Comparison of ENCODE assay signal across 18 mouse cellular contexts in genomic region chr1:83697422-83697821, GRCm38 (mm10).
DNase-seq lines count a peak whose midpoint lies in the region; ATAC-seq and TF ChIP-seq lines count a peak whose summit lies in the region.
"Had no signal": no experiment of that assay in that cellular context is flagged by ENCODE, and none has a peak within 500 bp of the region (broad histone marks: within the 10 kb centered on the region; RNA-seq: fewer than 3 reads in every experiment).

No protein-coding gene starts in this region.

- TF ChIP-seq EP300 in stomach, postnatal 0 days (optimal IDR thresholded peaks at IDR 0.05): no peak

- H3K4me2 ChIP-seq in limb, embryonic 14.5 days (replicated peaks; ENCODE audit: low read depth, low read length, severe bottlenecking): no peak overlapping the region
- no peak overlapping the region for H3K4me2 ChIP-seq in hindbrain, embryonic 14.5 days (replicated peaks)
- no peak overlapping the region for H3K4me2 ChIP-seq in stomach, postnatal 0 days (replicated peaks; ENCODE audit: low read depth)
- H3K4me2 ChIP-seq: embryonic facial prominence, embryonic 15.5 days; heart, embryonic 13.5 days; stomach, embryonic 15.5 days had no signal

- H3K9me3 ChIP-seq in limb, embryonic 14.5 days (ENCODE audit: control insufficient read depth, low read length): no peaks in the 10 kb centered on the region
- H3K9me3 ChIP-seq in limb, embryonic 10.5 days (replicated peaks): no peaks in the 10 kb centered on the region
- H3K9me3 ChIP-seq in hindbrain, embryonic 14.5 days (ENCODE audit: control insufficient read depth, low read length): no peaks in the 10 kb centered on the region
- no peaks in the 10 kb centered on the region for H3K9me3 ChIP-seq in stomach, postnatal 0 days (ENCODE audit: control insufficient read depth, low read length)
- H3K9me3 ChIP-seq: embryonic facial prominence, embryonic 15.5 days; heart, embryonic 13.5 days; stomach, embryonic 15.5 days had no signal

- H3K4me1 ChIP-seq in limb, embryonic 14.5 days (ENCODE audit: control insufficient read depth, insufficient read depth, low read length): no peaks in the 10 kb centered on the region
- H3K4me1 ChIP-seq in limb, embryonic 10.5 days: peaks cover 4% of the 10 kb centered on the region
- no peaks in the 10 kb centered on the region for H3K4me1 ChIP-seq in hindbrain, embryonic 14.5 days (replicated peaks; ENCODE audit: control insufficient read depth, insufficient read depth, low read length)
- no peaks in the 10 kb centered on the region for H3K4me1 ChIP-seq in stomach, postnatal 0 days (replicated peaks; ENCODE audit: control insufficient read depth, insufficient read depth)
- H3K4me1 ChIP-seq: embryonic facial prominence, embryonic 15.5 days; heart, embryonic 13.5 days; stomach, embryonic 15.5 days had no signal

- H3K27me3 ChIP-seq in limb, embryonic 14.5 days (ENCODE audit: control insufficient read depth, insufficient read depth, low read length): no peaks in the 10 kb centered on the region
- H3K27me3 ChIP-seq in limb, embryonic 10.5 days (ENCODE audit: low read depth, poor library complexity, severe bottlenecking): no peaks in the 10 kb centered on the region
- H3K27me3 ChIP-seq in hindbrain, embryonic 14.5 days (ENCODE audit: control insufficient read depth, insufficient read depth, low read length): no peaks in the 10 kb centered on the region
- H3K27me3 ChIP-seq in stomach, postnatal 0 days (ENCODE audit: control insufficient read depth, insufficient read depth, low read length): no peaks in the 10 kb centered on the region
- H3K27me3 ChIP-seq: embryonic facial prominence, embryonic 15.5 days; heart, embryonic 13.5 days; stomach, embryonic 15.5 days had no signal

- ATAC-seq in limb, embryonic 14.5 days (ENCODE audit: low FRiP score, low read depth): no peak; the same call in 1 of the 2 replicates
- ATAC-seq in hindbrain, embryonic 14.5 days (ENCODE audit: low FRiP score): peak; percentile 72; the same call in 1 of the 2 replicates
- no peak for ATAC-seq in CD4-positive, CD25-positive, alpha-beta regulatory T cell, adult 4 months
- no peak for ATAC-seq in stomach, postnatal 0 days (ENCODE audit: low FRiP score, low TSS enrichment)
- no peak for ATAC-seq in megakaryocyte, adult 5-6 weeks (ENCODE audit: poor library complexity, severe bottlenecking)
- ATAC-seq: lung, postnatal 0 days had no signal

- TF ChIP-seq CTCF in stomach, postnatal 0 days (IDR thresholded peaks at IDR 0.05; ENCODE audit: low read depth): no peak

- H3K9ac ChIP-seq in limb, embryonic 14.5 days (ENCODE audit: low read depth, low read length, severe bottlenecking): no peak overlapping the region
- no peak overlapping the region for H3K9ac ChIP-seq in hindbrain, embryonic 14.5 days
- no peak overlapping the region for H3K9ac ChIP-seq in stomach, postnatal 0 days (ENCODE audit: low read length)
- H3K9ac ChIP-seq: embryonic facial prominence, embryonic 15.5 days; heart, embryonic 13.5 days; liver, embryonic 14.5 days; stomach, embryonic 15.5 days had no signal

- TF ChIP-seq POLR2A in limb, embryonic 14.5 days (IDR thresholded peaks at IDR 0.05; ENCODE audit: borderline replicate concordance, extremely low read depth, insufficient read depth, insufficient read length): no peak

- no peak overlapping the region for H3K4me3 ChIP-seq in limb, embryonic 14.5 days (replicated peaks; ENCODE audit: low read length)
- no peak overlapping the region for H3K4me3 ChIP-seq in limb, embryonic 10.5 days
- no peak overlapping the region for H3K4me3 ChIP-seq in hindbrain, embryonic 14.5 days (replicated peaks; ENCODE audit: low read length)
- no peak overlapping the region for H3K4me3 ChIP-seq in stomach, postnatal 0 days (ENCODE audit: low read depth, low read length)
- H3K4me3 ChIP-seq: embryonic facial prominence, embryonic 15.5 days; heart, embryonic 13.5 days; stomach, embryonic 15.5 days had no signal

- DNase-seq in limb, embryonic 14.5 days (ENCODE audit: low spot score): peak; percentile 10
- DNase-seq in limb, embryonic 10.5 days (ENCODE audit: low spot score): no peak
- DNase-seq in embryo, embryonic 9.5 days (ENCODE audit: extremely low spot score): peak; percentile 16
- DNase-seq in hindbrain, embryonic 14.5 days (ENCODE audit: low spot score): peak; percentile 53
- DNase-seq in retina, embryonic 14.5 days (ENCODE audit: low spot score): peak; percentile 48
- DNase-seq in stomach, postnatal 0 days (ENCODE audit: low spot score): no peak
- DNase-seq: adrenal gland, adult 8-10 months; cerebellum, adult 9-11 months; kidney, adult 9 months; layer of hippocampus, postnatal 36 days; thymus, postnatal 14 days had no signal

- WGBS in limb, embryonic 14.5 days: 16% methylated on average over 6 of the region's 6 CpGs
- 23% methylated on average over 6 of the region's 6 CpGs for WGBS in limb, embryonic 10.5 days
- WGBS in hindbrain, embryonic 14.5 days: 23% methylated on average over 6 of the region's 6 CpGs
- WGBS in stomach, postnatal 0 days: 53% methylated on average over 6 of the region's 6 CpGs

- no peaks in the 10 kb centered on the region for H3K36me3 ChIP-seq in limb, embryonic 14.5 days (ENCODE audit: control insufficient read depth, insufficient read depth, low read length)
- H3K36me3 ChIP-seq in limb, embryonic 10.5 days: no peaks in the 10 kb centered on the region
- H3K36me3 ChIP-seq in hindbrain, embryonic 14.5 days (replicated peaks; ENCODE audit: control insufficient read depth, insufficient read depth): no peaks in the 10 kb centered on the region
- H3K36me3 ChIP-seq in stomach, postnatal 0 days (ENCODE audit: control insufficient read depth, insufficient read depth, low read length): no peaks in the 10 kb centered on the region
- H3K36me3 ChIP-seq: embryonic facial prominence, embryonic 15.5 days; heart, embryonic 13.5 days; stomach, embryonic 15.5 days had no signal

- no peak overlapping the region for H3K27ac ChIP-seq in limb, embryonic 14.5 days (replicated peaks; ENCODE audit: low read depth, low read length)
- no peak overlapping the region for H3K27ac ChIP-seq in limb, embryonic 10.5 days
- H3K27ac ChIP-seq in hindbrain, embryonic 14.5 days: no peak overlapping the region
- no peak overlapping the region for H3K27ac ChIP-seq in stomach, postnatal 0 days (replicated peaks)
- H3K27ac ChIP-seq: embryonic facial prominence, embryonic 15.5 days; heart, embryonic 13.5 days; liver, embryonic 14.5 days; stomach, embryonic 15.5 days had no signal

Comparison
In these comparisons a context has a peak if more than half of its experiments do, and no peak if none do; other contexts are left out.
1. DNase-seq: peak in limb, embryonic 14.5 days (single experiment), embryo, embryonic 9.5 days (single experiment), hindbrain, embryonic 14.5 days (single experiment) and retina, embryonic 14.5 days (single experiment); none in limb, embryonic 10.5 days (single experiment) and stomach, postnatal 0 days (single experiment).